Mouse (Mus musculus) G1E (cell line): ENCODE measurements around the gene Zmynd15.

Source experiments
- CTCF ChIP-seq: IDR thresholded peaks from 2 replicates; pipeline ENCODE4 v1.5.1; 2012; ENCODE audit warnings: low read depth, low read length, inconsistent platforms, mixed read lengths
- POLR2AphosphoS5 ChIP-seq: IDR thresholded peaks from 2 replicates; pipeline ENCODE4 v1.6.1; 2012; ENCODE audit warnings: low read depth, low read length, inconsistent platforms; ENCODE audit not compliant: insufficient replicate concordance
- TAL1 ChIP-seq: conservative IDR thresholded peaks from 2 replicates; pipeline ENCODE4 v1.6.1; 2012; ENCODE audit warnings: low read depth, low read length, inconsistent platforms, mixed read lengths

DNA sequence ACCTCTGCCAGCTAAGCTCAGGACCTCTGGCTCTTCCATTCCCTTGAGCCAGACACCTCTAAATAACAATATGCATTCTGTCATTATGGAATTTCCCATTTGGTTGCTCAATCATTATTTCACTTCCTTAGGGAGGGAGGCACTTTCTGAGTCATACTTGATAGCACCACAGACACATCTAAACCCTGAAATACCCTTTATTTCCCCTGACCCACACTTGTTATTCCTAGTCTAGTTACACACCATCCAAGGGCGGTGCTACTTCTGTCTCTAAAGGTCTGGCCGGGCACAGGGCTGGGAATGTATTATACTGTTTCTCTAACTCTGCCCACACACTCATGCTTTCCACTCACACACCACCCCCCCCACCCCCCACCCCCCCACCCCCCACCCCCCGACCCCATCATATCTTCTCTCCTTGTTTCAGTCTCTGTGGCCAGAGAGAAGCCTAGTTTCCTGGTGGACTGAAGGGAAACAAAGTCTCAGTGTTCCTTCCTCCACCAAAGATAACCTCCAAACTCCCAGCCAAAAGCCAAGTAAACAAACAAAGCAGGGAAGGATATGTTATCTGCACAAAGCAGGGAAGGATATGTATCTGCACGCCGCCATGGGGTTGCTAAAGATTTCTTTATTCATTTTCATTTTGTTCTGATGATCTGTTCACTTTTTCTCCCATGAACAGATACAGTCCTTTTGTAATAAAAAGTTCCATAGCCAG lies 8.8 kb downstream of the Zmynd15 start:
- TF ChIP-seq CTCF, result no peak
- TF ChIP-seq TAL1, result no peak
- TF ChIP-seq POLR2AphosphoS5, result no peak
